Mouse (Mus musculus) C2C12 (cell line): ENCODE measurements at regions not wholly inside any gene's neighbourhood (a gene's known extent, or its start where the extent isn't known, plus 50 kb on each side); places are given as distances from the start of the nearest gene placed in this dataset.

Experiments used
- CTCF ChIP-seq: IDR thresholded peaks from one replicate; pipeline ENCODE4 v1.5.1; 2011; ENCODE audit not compliant: control insufficient read depth, insufficient read depth, insufficient read length
- FOSL1 ChIP-seq: IDR thresholded peaks from one replicate; pipeline ENCODE4 v1.8.0; 2011; ENCODE audit warnings: mild to moderate bottlenecking, low read length; ENCODE audit not compliant: poor library complexity, insufficient read depth, severe bottlenecking

- TF ChIP-seq CTCF (no peak), FOSL1 (no peak)
These were observed 468.4 kb upstream of the Nr2f2 start for GRCm38 (mm10) chr7:70834787-70835461.
